Comparison of ENCODE assay signal across 14 mouse cellular contexts in the genomic region with DNA sequence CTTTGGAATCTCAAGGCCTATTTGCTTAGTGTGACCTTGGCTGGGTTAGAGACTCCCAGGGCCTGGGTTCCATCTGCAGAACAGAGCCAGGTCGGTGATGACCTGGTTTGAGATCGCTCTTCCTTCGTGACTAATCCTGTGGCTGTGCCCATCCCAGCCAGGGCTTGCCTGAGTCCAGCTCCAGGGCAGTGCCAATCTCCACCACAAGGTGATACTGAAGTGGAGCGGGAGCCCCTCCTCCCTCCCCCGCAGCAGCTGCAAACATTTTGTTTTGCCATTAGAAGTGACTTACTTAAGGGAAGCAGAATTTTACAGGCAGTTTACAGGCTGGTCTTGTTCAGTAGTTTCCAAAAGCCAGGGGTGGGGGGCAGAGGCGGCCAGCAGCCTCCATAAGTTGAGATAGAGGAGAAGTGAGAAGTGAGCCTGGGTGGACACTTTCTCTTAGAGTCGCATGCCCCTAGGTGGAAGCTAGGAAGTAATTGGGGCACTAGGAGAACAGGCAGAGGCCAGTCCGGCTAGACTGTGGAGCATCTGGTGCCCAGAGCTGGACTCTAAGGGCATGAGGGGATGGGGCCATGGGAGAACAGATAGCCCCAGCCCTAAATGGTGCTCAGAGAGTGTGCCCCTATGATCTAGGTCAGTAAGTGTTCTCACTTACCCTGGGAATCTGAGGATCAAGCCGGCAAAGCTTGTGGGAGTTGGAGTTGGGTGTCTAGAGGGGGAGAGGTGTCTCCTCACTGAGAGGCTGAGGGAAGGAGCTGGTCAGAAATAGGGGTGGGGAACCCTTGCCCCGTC. TPM values are rescaled to one million over a fixed set of nuclear protein-coding genes. Genes with fewer than 3 reads are reported as not detected.
DNase-seq lines count a peak whose midpoint lies in the region; ATAC-seq and TF ChIP-seq lines count a peak whose summit lies in the region.
"Had no signal": no experiment of that assay in that cellular context is flagged by ENCODE, and none has a peak within 500 bp of the region (broad histone marks: within the 10 kb centered on the region; RNA-seq: fewer than 3 reads in every experiment).

No protein-coding gene starts in this region.

- no peak overlapping the region for H3K4me3 ChIP-seq in E14TG2a.4 (replicated peaks; ENCODE audit: low read length)
- H3K4me3 ChIP-seq in limb, embryonic 11.5 days (ENCODE audit: low read depth, low read length) = peak overlapping the region; percentile 37

- TF ChIP-seq CTCF in E14TG2a.4 (conservative IDR thresholded peaks at IDR 0.05; ENCODE audit: low read length) = peak; percentile 7; the same call in 1 of the 2 replicates

- peak overlapping the region; percentile 84 for H3K4me2 ChIP-seq in limb, embryonic 11.5 days (ENCODE audit: low read depth, severe bottlenecking)
- H3K4me2 ChIP-seq: hindbrain, embryonic 15.5 days had no signal

- H3K27ac ChIP-seq in limb, embryonic 11.5 days (replicated peaks; ENCODE audit: low read depth, low read length) = peak overlapping the region; percentile 92
- H3K27ac ChIP-seq: hindbrain, embryonic 15.5 days had no signal

- WGBS in limb, embryonic 11.5 days = 5% methylated on average over 10 of the region's 10 CpGs

- peaks cover 86% of the 10 kb centered on the region for H3K27me3 ChIP-seq in E14TG2a.4 (ENCODE audit: insufficient read depth, low read length)
- H3K27me3 ChIP-seq in limb, embryonic 11.5 days (ENCODE audit: control insufficient read depth, insufficient read depth, low read length) = peaks cover 37% of the 10 kb centered on the region

- H3K36me3 ChIP-seq in E14TG2a.4 (ENCODE audit: insufficient read depth, low read length) = no peaks in the 10 kb centered on the region
- H3K36me3 ChIP-seq in limb, embryonic 11.5 days (ENCODE audit: control insufficient read depth, insufficient read depth, low read length) = no peaks in the 10 kb centered on the region
- H3K36me3 ChIP-seq: G1E; hindbrain, embryonic 15.5 days had no signal

- peak; percentile 53 to 58 for DNase-seq in kidney, postnatal 4 days
- DNase-seq in kidney, postnatal 10 days = no peak
- DNase-seq in NIH3T3 (ENCODE audit: low read depth) = peak; percentile 14
- peak; percentile 78 for DNase-seq in limb, embryonic 11.5 days (ENCODE audit: low spot score)
- no peak for DNase-seq in frontal cortex, postnatal 25 days (ENCODE audit: low spot score in 2 of 2)
- no peak for DNase-seq in ovary, postnatal 10 days (ENCODE audit: low spot score)
- DNase-seq: lung, postnatal 10 days; thymus, postnatal 14 days had no signal

- ATAC-seq in limb, embryonic 11.5 days (ENCODE audit: insufficient number of reproducible peaks, low FRiP score, low TSS enrichment, low read depth) = peak; percentile 52; the same call in 1 of the 2 replicates

- H3K9me3 ChIP-seq in E14TG2a.4 (ENCODE audit: low read length) = peaks cover 8% of the 10 kb centered on the region; the same call in 1 of the 2 replicates
- no peaks in the 10 kb centered on the region for H3K9me3 ChIP-seq in limb, embryonic 11.5 days (ENCODE audit: control insufficient read depth, low read length)
- H3K9me3 ChIP-seq: G1E; hindbrain, embryonic 15.5 days had no signal

- H3K4me1 ChIP-seq in E14TG2a.4 (replicated peaks; ENCODE audit: low read depth, low read length) = peaks cover 30% of the 10 kb centered on the region
- H3K4me1 ChIP-seq in limb, embryonic 11.5 days (ENCODE audit: control insufficient read depth, insufficient read depth, low read length) = peaks cover 23% of the 10 kb centered on the region

- peak overlapping the region; percentile 93 for H3K9ac ChIP-seq in limb, embryonic 11.5 days (ENCODE audit: low read length)
- H3K9ac ChIP-seq: hindbrain, embryonic 15.5 days had no signal

RNA-seq across cellular contexts. Expression of gene Pitx1, which starts 11.6 kb away (rescaled TPM):
- 155 and 197 TPM in 2 replicates for polyA plus RNA-seq in limb, embryonic 11.5 days (2014; fragmentation: Nextera tagmentation; extraction: Ambion mirVana)
- polyA plus RNA-seq: cortical plate, adult 2 months; forebrain, embryonic 14.5 days; G1E; gonadal fat pad, adult 2 months had no signal

RNA-seq across cellular contexts. Expression of gene Catsper3, which starts 40.0 kb away (rescaled TPM):
- polyA plus RNA-seq in limb, embryonic 11.5 days (2014; fragmentation: Nextera tagmentation; extraction: Ambion mirVana) = 0.19 TPM in 1 of 2 replicates, not detected in the other
- polyA plus RNA-seq: forebrain, embryonic 14.5 days; G1E; hindbrain, embryonic 15.5 days had no signal

Comparison
In these comparisons a context has a peak if more than half of its experiments do, and no peak if none do; other contexts are left out.
1. DNase-seq: peak in kidney, postnatal 4 days (2 of 2), NIH3T3 (single experiment) and limb, embryonic 11.5 days (single experiment); none in kidney, postnatal 10 days (single experiment), frontal cortex, postnatal 25 days (0 of 2) and ovary, postnatal 10 days (single experiment).